Mouse (Mus musculus): ENCODE data around the gene Alox12b. TPM values are rescaled to one million over a fixed set of nuclear protein-coding genes. Genes with fewer than 3 reads are reported as not detected.

Gene Alox12b
- polyA plus RNA-seq, 1 experiment from 2014 or later = 0.41 TPM

Other genes starting within 250 kb of the Alox12b start
- not detected in 2 replicates for gene Odf4, start 229.9 kb upstream of the Alox12b start, polyA plus RNA-seq (2015; fragmentation: Nextera tagmentation; extraction: Ambion mirVana)
- 20.0 and 23.0 TPM in 2 replicates for gene Arhgef15, start 199.5 kb upstream of the Alox12b start, polyA plus RNA-seq (2015; fragmentation: Nextera tagmentation; extraction: Ambion mirVana)
- gene Slc25a35, start 188.9 kb upstream of the Alox12b start, polyA plus RNA-seq (2015; fragmentation: Nextera tagmentation; extraction: Ambion mirVana) = 7.6 and 7.9 TPM in 2 replicates
- 62.3 and 63.9 TPM in 2 replicates for gene Rangrf, start 181.8 kb upstream of the Alox12b start, polyA plus RNA-seq (2015; fragmentation: Nextera tagmentation; extraction: Ambion mirVana)
- 33.9 and 41.9 TPM in 2 replicates for gene Pfas, start 148.5 kb upstream of the Alox12b start, polyA plus RNA-seq (2015; fragmentation: Nextera tagmentation; extraction: Ambion mirVana)
- 64.1 and 68.0 TPM in 2 replicates for gene Ctc1, start 141.1 kb upstream of the Alox12b start, polyA plus RNA-seq (2015; fragmentation: Nextera tagmentation; extraction: Ambion mirVana)
- gene Aurkb, start 111.3 kb upstream of the Alox12b start, polyA plus RNA-seq (2015; fragmentation: Nextera tagmentation; extraction: Ambion mirVana) = 176 and 177 TPM in 2 replicates
- 8.0 and 9.1 TPM in 2 replicates for gene Borcs6, start 97.3 kb upstream of the Alox12b start, polyA plus RNA-seq (2015; fragmentation: Nextera tagmentation; extraction: Ambion mirVana)
- 61.0 and 68.1 TPM in 2 replicates for gene Tmem107, start 86.2 kb upstream of the Alox12b start, polyA plus RNA-seq (2015; fragmentation: Nextera tagmentation; extraction: Ambion mirVana)
- gene Vamp2, start 68.5 kb upstream of the Alox12b start, polyA plus RNA-seq (2015; fragmentation: Nextera tagmentation; extraction: Ambion mirVana) = 81.5 and 114 TPM in 2 replicates
- gene Per1, start 61.8 kb upstream of the Alox12b start, polyA plus RNA-seq (2015; fragmentation: Nextera tagmentation; extraction: Ambion mirVana) = 11.4 and 15.6 TPM in 2 replicates
- 0.39 and 0.51 TPM in 2 replicates for gene Hes7, start 36.6 kb upstream of the Alox12b start, polyA plus RNA-seq (2015; fragmentation: Nextera tagmentation; extraction: Ambion mirVana)
- 0.33 and 0.42 TPM in 2 replicates for gene 9130213A22Rik, start 34.4 kb upstream of the Alox12b start, polyA plus RNA-seq (2015; fragmentation: Nextera tagmentation; extraction: Ambion mirVana)
- 0.32 and 0.76 TPM in 2 replicates for gene Aloxe3, start 31.1 kb upstream of the Alox12b start, polyA plus RNA-seq (2015; fragmentation: Nextera tagmentation; extraction: Ambion mirVana)
- 0.46 and 0.72 TPM in 2 replicates for gene Alox8, start 40.9 kb downstream of the Alox12b start, polyA plus RNA-seq (2015; fragmentation: Nextera tagmentation; extraction: Ambion mirVana)
- gene Gucy2e, start 80.0 kb downstream of the Alox12b start, polyA plus RNA-seq (2015; fragmentation: Nextera tagmentation; extraction: Ambion mirVana) = 0.17 and 0.27 TPM in 2 replicates
- 22.4 and 23.2 TPM in 2 replicates for gene Cntrob, start 166.8 kb downstream of the Alox12b start, polyA plus RNA-seq (2015; fragmentation: Nextera tagmentation; extraction: Ambion mirVana)
- 166 and 172 TPM in 2 replicates for gene Trappc1, start 167.0 kb downstream of the Alox12b start, polyA plus RNA-seq (2015; fragmentation: Nextera tagmentation; extraction: Ambion mirVana)
- gene Kcnab3, start 169.3 kb downstream of the Alox12b start, polyA plus RNA-seq (2015; fragmentation: Nextera tagmentation; extraction: Ambion mirVana) = 3.3 and 3.8 TPM in 2 replicates
- gene Rnf227, start 183.5 kb downstream of the Alox12b start, polyA plus RNA-seq (2015; fragmentation: Nextera tagmentation; extraction: Ambion mirVana) = 16.4 and 17.8 TPM in 2 replicates
- gene Chd3, start 212.4 kb downstream of the Alox12b start, polyA plus RNA-seq (2015; fragmentation: Nextera tagmentation; extraction: Ambion mirVana) = 58.6 and 67.2 TPM in 2 replicates
- 142 and 150 TPM in 2 replicates for gene Naa38, start 238.5 kb downstream of the Alox12b start, polyA plus RNA-seq (2015; fragmentation: Nextera tagmentation; extraction: Ambion mirVana)
- 34.0 and 37.3 TPM in 2 replicates for gene Cyb5d1, start 238.6 kb downstream of the Alox12b start, polyA plus RNA-seq (2015; fragmentation: Nextera tagmentation; extraction: Ambion mirVana)
- 46.5 and 47.7 TPM in 2 replicates for gene Tmem88, start 241.2 kb downstream of the Alox12b start, polyA plus RNA-seq (2015; fragmentation: Nextera tagmentation; extraction: Ambion mirVana)